Mouse (Mus musculus) liver, embryonic 12.5 days (tissue): Measurements from ENCODE around the gene Ccdc83. TPM values are rescaled to one million over a fixed set of nuclear protein-coding genes. Genes with fewer than 3 reads are reported as not detected.
"Not testable (repeated sequence)": the region's sequence is repeated elsewhere in the genome, so short reads cannot be mapped to it uniquely, and the experiment has no call there.

Source experiments
- ATAC-seq: fragments of 200-750 bp; cut with Nextera tagmentation; 2 replicates; pipeline ENCODE4 v1.8.0; 2017; ENCODE audit warnings: moderate number of reproducible peaks, mild to moderate bottlenecking, moderate library complexity
- H3K27ac ChIP-seq: fragments of 300-500 bp; sonication (generic); 2 replicates; pipeline ENCODE4 v1.5.1; 2016; ENCODE audit warnings: mild to moderate bottlenecking
- H3K27me3 ChIP-seq: fragments of 300-500 bp; sonication (generic); replicated peaks from 2 replicates; pipeline ENCODE4 v1.6.1; 2016; ENCODE audit warnings: mild to moderate bottlenecking, moderate library complexity
- H3K36me3 ChIP-seq: fragments of 300-500 bp; sonication (generic); 2 replicates; pipeline ENCODE4 v1.6.1; 2016; ENCODE audit warnings: mild to moderate bottlenecking, moderate library complexity
- H3K4me1 ChIP-seq: fragments of 300-500 bp; sonication (generic); 2 replicates; pipeline ENCODE4 v1.6.1; 2016
- H3K4me2 ChIP-seq: fragments of 300-500 bp; sonication (generic); 2 replicates; pipeline ENCODE4 v1.6.1; 2016; ENCODE audit warnings: mild to moderate bottlenecking, moderate library complexity
- H3K4me3 ChIP-seq: fragments of 300-500 bp; sonication (generic); 2 replicates; pipeline ENCODE4 v1.5.1; 2016; ENCODE audit warnings: mild to moderate bottlenecking, moderate library complexity
- H3K9ac ChIP-seq: fragments of 300-500 bp; sonication (generic); 2 replicates; pipeline ENCODE4 v1.6.1; 2016; ENCODE audit warnings: mild to moderate bottlenecking, moderate library complexity
- H3K9me3 ChIP-seq: fragments of 300-500 bp; sonication (generic); replicated peaks from 2 replicates; pipeline ENCODE4 v1.6.1; 2016; ENCODE audit warnings: mild to moderate bottlenecking, moderate library complexity
- WGBS: fragments of 180-500 bp; shearing (Covaris S2); methylation state at CpG from one replicate; pipeline ENCODE4 v1.1.7; 2016; ENCODE audit not compliant: insufficient replicate concordance; 5-methylcytosine and 5-hydroxymethylcytosine counted together
- polyA plus RNA-seq: library from polyadenylated mRNA; unstranded; fragments of >200 nt; fragmentation: Nextera tagmentation; extraction: Ambion mirVana; gene quantifications from 2 replicates; pipeline ENCODE4 v1.2.1, GENCODE M21; 2016

The Ccdc83 gene
- polyA plus RNA-seq, 1 experiment from 2014 or later: not detected

GRCm38 (mm10) chr7:90252946-90253345 is 12.6 kb downstream of the Ccdc83 start:
- Histone ChIP-seq H3K27me3 (no peaks in the 10 kb centered on the region), H3K4me1 (peaks cover 18% of the 10 kb centered on the region; the same call in 1 of the 2 replicates), H3K27ac (no peak overlapping the region), H3K4me2 (no peak overlapping the region), H3K9ac (no peak overlapping the region), H3K9me3 (no peaks in the 10 kb centered on the region), H3K36me3 (no peaks in the 10 kb centered on the region), H3K4me3 (no peak overlapping the region)
- no peak for ATAC-seq
- WGBS: 54% methylated on average over 5 of the region's 5 CpGs

- Histone ChIP-seq H3K27me3 (no peaks in the 10 kb centered on the region), H3K4me3 (no peak overlapping the region), H3K4me2 (no peak overlapping the region), H3K36me3 (no peaks in the 10 kb centered on the region), H3K27ac (no peak overlapping the region), H3K9me3 (no peaks in the 10 kb centered on the region; the same call in 1 of the 2 replicates), H3K4me1 (peaks cover 8% of the 10 kb centered on the region), H3K9ac (no peak overlapping the region)
- peak; percentile 70 for ATAC-seq
- 15% methylated on average over 5 of the region's 5 CpGs for WGBS
Measured at GRCm38 (mm10) chr7:90243643-90244042, 21.9 kb downstream of the Ccdc83 start.

GRCm38 (mm10) chr7:90243151-90243550 is 22.4 kb downstream of the Ccdc83 start:
- Histone ChIP-seq H3K4me2 (no peak overlapping the region), H3K9me3 (no peaks in the 10 kb centered on the region; the same call in 1 of the 2 replicates), H3K27ac (no peak overlapping the region), H3K36me3 (no peaks in the 10 kb centered on the region), H3K4me1 (peaks cover 8% of the 10 kb centered on the region), H3K9ac (no peak overlapping the region), H3K27me3 (no peaks in the 10 kb centered on the region), H3K4me3 (no peak overlapping the region)
- ATAC-seq: 0 out of 2 replicates have a peak, but pooled peaks have one; percentile 10
- 41% methylated on average over 6 of the region's 6 CpGs for WGBS

GRCm38 (mm10) chr7:90236289-90236905 is 29.2 kb downstream of the Ccdc83 start:
- H3K4me3 ChIP-seq: no peak overlapping the region
- no peak overlapping the region for H3K9ac ChIP-seq
- ATAC-seq: no peak
- no peaks in the 10 kb centered on the region for H3K36me3 ChIP-seq
- H3K4me2 ChIP-seq: no peak overlapping the region
- H3K27me3 ChIP-seq: no peaks in the 10 kb centered on the region
- 43% methylated on average over 4 of the region's 4 CpGs for WGBS
- H3K27ac ChIP-seq: no peak overlapping the region
- no peaks in the 10 kb centered on the region for H3K4me1 ChIP-seq
- H3K9me3 ChIP-seq: no peaks in the 10 kb centered on the region

GRCm38 (mm10) chr7:90233921-90234320 is 31.7 kb downstream of the Ccdc83 start:
- no peak overlapping the region for H3K4me3 ChIP-seq

GRCm38 (mm10) chr7:90231431-90231830 is 34.1 kb downstream of the Ccdc83 start:
- H3K4me3 ChIP-seq: no peak overlapping the region
- H3K4me1 ChIP-seq: no peaks in the 10 kb centered on the region
- no peak overlapping the region for H3K27ac ChIP-seq
- no peaks in the 10 kb centered on the region for H3K9me3 ChIP-seq
- no peak for ATAC-seq
- no peak overlapping the region for H3K9ac ChIP-seq
- no peak overlapping the region for H3K4me2 ChIP-seq
- H3K36me3 ChIP-seq: no peaks in the 10 kb centered on the region
- 78% methylated on average over 9 of the region's 9 CpGs for WGBS
- no peaks in the 10 kb centered on the region for H3K27me3 ChIP-seq

More at GRCm38 (mm10) chr7:90233921-90234320, 31.7 kb downstream of the Ccdc83 start:
- Histone ChIP-seq H3K9ac (no peak overlapping the region), H3K36me3 (no peaks in the 10 kb centered on the region), H3K4me1 (no peaks in the 10 kb centered on the region), H3K4me2 (no peak overlapping the region), H3K27ac (no peak overlapping the region), H3K27me3 (no peaks in the 10 kb centered on the region), H3K9me3 (no peaks in the 10 kb centered on the region)
- WGBS: 50% methylated on average over 4 of the region's 4 CpGs
- no peak for ATAC-seq

GRCm38 (mm10) chr7:90228884-90229283 is 36.7 kb downstream of the Ccdc83 start:
- not testable (repeated sequence) for H3K9me3 ChIP-seq, H3K27me3 ChIP-seq, H3K9ac ChIP-seq, H3K4me2 ChIP-seq, H3K27ac ChIP-seq, H3K36me3 ChIP-seq, H3K4me1 ChIP-seq, ATAC-seq, H3K4me3 ChIP-seq

- WGBS: 72% methylated on average over 4 of the region's 4 CpGs
- Histone ChIP-seq H3K4me2 (no peak overlapping the region), H3K27ac (no peak overlapping the region), H3K27me3 (no peaks in the 10 kb centered on the region), H3K4me3 (no peak overlapping the region), H3K9ac (no peak overlapping the region), H3K4me1 (no peaks in the 10 kb centered on the region), H3K9me3 (no peaks in the 10 kb centered on the region), H3K36me3 (no peaks in the 10 kb centered on the region)
- ATAC-seq: no peak
Measured at GRCm38 (mm10) chr7:90228075-90228474, 37.5 kb downstream of the Ccdc83 start.

GRCm38 (mm10) chr7:90221487-90221886 is 44.1 kb downstream of the Ccdc83 start:
- no peak for ATAC-seq
- H3K9ac ChIP-seq: no peak overlapping the region
- no peaks in the 10 kb centered on the region for H3K9me3 ChIP-seq
- WGBS: 57% methylated on average over 2 of the region's 2 CpGs
- H3K4me2 ChIP-seq: no peak overlapping the region
- H3K4me1 ChIP-seq: no peaks in the 10 kb centered on the region
- no peak overlapping the region for H3K27ac ChIP-seq
- H3K4me3 ChIP-seq: no peak overlapping the region
- no peaks in the 10 kb centered on the region for H3K27me3 ChIP-seq
- no peaks in the 10 kb centered on the region for H3K36me3 ChIP-seq

- H3K4me1 ChIP-seq: no peaks in the 10 kb centered on the region
Measured at GRCm38 (mm10) chr7:90218122-90218521, 47.5 kb downstream of the Ccdc83 start.

GRCm38 (mm10) chr7:90216511-90216910 is 49.1 kb downstream of the Ccdc83 start:
- WGBS: 65% methylated on average over 8 of the region's 8 CpGs
- Histone ChIP-seq H3K27ac (no peak overlapping the region), H3K9ac (no peak overlapping the region), H3K27me3 (no peaks in the 10 kb centered on the region), H3K4me1 (no peaks in the 10 kb centered on the region), H3K4me2 (no peak overlapping the region), H3K36me3 (no peaks in the 10 kb centered on the region), H3K9me3 (no peaks in the 10 kb centered on the region), H3K4me3 (no peak overlapping the region)
- ATAC-seq: no peak

More at GRCm38 (mm10) chr7:90218122-90218521, 47.5 kb downstream of the Ccdc83 start:
- 63% methylated on average over 5 of the region's 5 CpGs for WGBS
- H3K9me3 ChIP-seq: no peaks in the 10 kb centered on the region
- H3K4me2 ChIP-seq: no peak overlapping the region
- no peaks in the 10 kb centered on the region for H3K36me3 ChIP-seq
- H3K27ac ChIP-seq: no peak overlapping the region
- H3K9ac ChIP-seq: no peak overlapping the region
- H3K4me3 ChIP-seq: no peak overlapping the region
- no peak for ATAC-seq
- H3K27me3 ChIP-seq: no peaks in the 10 kb centered on the region

GRCm38 (mm10) chr7:90210947-90211346 is 54.6 kb downstream of the Ccdc83 start:
- H3K27me3 ChIP-seq: no peaks in the 10 kb centered on the region
- H3K4me1 ChIP-seq: peaks cover 14% of the 10 kb centered on the region
- H3K27ac ChIP-seq: no peak overlapping the region
- peak; percentile 44 for ATAC-seq
- H3K36me3 ChIP-seq: peaks cover 44% of the 10 kb centered on the region
- H3K9ac ChIP-seq: no peak overlapping the region
- no peak overlapping the region for H3K4me3 ChIP-seq
- H3K4me2 ChIP-seq: no peak overlapping the region
- no peaks in the 10 kb centered on the region for H3K9me3 ChIP-seq

- Histone ChIP-seq H3K9ac (no peak overlapping the region), H3K4me1 (peaks cover 20% of the 10 kb centered on the region), H3K9me3 (no peaks in the 10 kb centered on the region), H3K27me3 (no peaks in the 10 kb centered on the region), H3K27ac (no peak overlapping the region), H3K4me3 (no peak overlapping the region), H3K36me3 (peaks cover 52% of the 10 kb centered on the region), H3K4me2 (no peak overlapping the region)
- 88% methylated on average over 2 of the region's 2 CpGs for WGBS
- peak; percentile 28 for ATAC-seq
Measured at GRCm38 (mm10) chr7:90210116-90210515, 55.5 kb downstream of the Ccdc83 start.
